Mouse (Mus musculus): ENCODE data around the gene Kdf1. TPM values are rescaled to one million over a fixed set of nuclear protein-coding genes. Genes with fewer than 3 reads are reported as not detected.

Kdf1 gene
- total and polyA plus RNA-seq, 3 experiments = not detected

DNA sequence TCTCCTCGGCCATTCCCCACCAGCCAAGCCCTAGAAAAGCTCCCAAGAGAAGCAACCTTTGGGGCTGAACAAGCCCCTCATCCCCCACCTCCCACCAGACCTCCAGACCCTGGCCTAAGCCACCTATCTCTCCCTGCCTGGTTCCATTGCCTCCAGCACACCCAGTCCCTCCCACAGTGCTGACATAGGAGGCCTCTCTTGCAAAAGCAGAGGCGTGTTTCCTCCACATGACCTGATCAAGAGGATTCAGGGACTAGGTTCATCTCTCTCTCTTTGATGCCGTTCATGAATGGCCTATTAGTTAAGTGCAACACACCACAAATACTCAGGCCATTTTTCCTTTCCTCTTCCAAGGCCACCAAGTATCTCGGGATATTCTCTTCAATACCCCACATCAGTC lies 41.1 kb downstream of the Kdf1 start (continued):
- no peak for TF ChIP-seq MAZ (IDR thresholded peaks at IDR 0.05; ENCODE audit: low read depth, low read length)

DNA sequence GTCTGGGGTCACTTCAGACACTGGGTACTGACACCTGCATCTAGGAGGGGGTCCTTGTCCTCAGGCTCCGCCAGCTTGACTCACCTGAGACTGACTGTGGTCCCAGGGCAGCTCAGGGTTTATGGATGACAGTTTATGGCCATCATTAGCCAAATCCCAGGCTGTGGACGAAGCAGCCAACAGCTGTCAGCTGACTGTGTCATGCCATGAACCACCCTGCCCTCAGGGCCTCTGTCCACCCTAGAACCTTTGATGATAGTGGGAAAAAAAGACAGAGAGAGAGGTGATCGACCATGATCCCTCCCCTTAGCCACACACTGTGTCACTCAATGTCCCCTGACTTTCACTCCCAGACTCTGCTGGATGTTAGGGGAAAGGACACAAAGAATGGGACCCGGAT lies 42.9 kb downstream of the Kdf1 start:
- Histone ChIP-seq H3K27ac (ENCODE audit: insufficient read depth, low read depth) (no peak overlapping the region), H3K4me1 (ENCODE audit: control insufficient read depth in 1 of 2, insufficient read depth in 2 of 2) (peaks cover 0 to 10% of the 10 kb centered on the region in 2 experiments; a peak in 2 of 4 replicates), H3K4me3 (replicated peaks in 1 of 3; ENCODE audit: low read depth in 2 of 3, low read length in 2 of 3, poor library complexity in 1 of 3) (no peak overlapping the region), H3K36me3 (replicated peaks in 1 of 2; ENCODE audit: control insufficient read depth in 1 of 2, insufficient read depth in 1 of 2, low read length in 1 of 2) (no peaks in the 10 kb centered on the region), H3K27me3 (replicated peaks) (peaks cover 12% of the 10 kb centered on the region), H3K9me3 (replicated peaks; ENCODE audit: low read length) (peaks cover 5% of the 10 kb centered on the region), H3K4me2 (ENCODE audit: insufficient read depth, low read depth, poor library complexity, severe bottlenecking) (no peak overlapping the region), H3K79me2 (replicated peaks; ENCODE audit: control insufficient read depth, extremely low read depth, insufficient read depth, poor library complexity, severe bottlenecking) (no peaks in the 10 kb centered on the region), H3K9ac (ENCODE audit: insufficient read depth, low read depth) (no peak overlapping the region)
- TF ChIP-seq PAX5 (IDR thresholded peaks at IDR 0.05; ENCODE audit: low read length) (no peak), IRF4 (IDR thresholded peaks at IDR 0.05; ENCODE audit: low read depth, low read length) (no peak), ZNF384 (IDR thresholded peaks at IDR 0.05; ENCODE audit: low read depth, low read length) (no peak)
- no peak for DNase-seq (ENCODE audit: extremely low read depth)
- dilution Hi-C loops (cut with MboI; ENCODE audit: extremely low pct_ligation_motif_present, extremely low pct_unique_long_range_greater_than_20kb, low sequenced_read_pairs) = no loop called here
- in situ Hi-C loops (cut with MboI; ENCODE audit: low pct_ligation_motif_present, low pct_unique_long_range_greater_than_20kb, low sequenced_read_pairs) = no loop called here

DNA sequence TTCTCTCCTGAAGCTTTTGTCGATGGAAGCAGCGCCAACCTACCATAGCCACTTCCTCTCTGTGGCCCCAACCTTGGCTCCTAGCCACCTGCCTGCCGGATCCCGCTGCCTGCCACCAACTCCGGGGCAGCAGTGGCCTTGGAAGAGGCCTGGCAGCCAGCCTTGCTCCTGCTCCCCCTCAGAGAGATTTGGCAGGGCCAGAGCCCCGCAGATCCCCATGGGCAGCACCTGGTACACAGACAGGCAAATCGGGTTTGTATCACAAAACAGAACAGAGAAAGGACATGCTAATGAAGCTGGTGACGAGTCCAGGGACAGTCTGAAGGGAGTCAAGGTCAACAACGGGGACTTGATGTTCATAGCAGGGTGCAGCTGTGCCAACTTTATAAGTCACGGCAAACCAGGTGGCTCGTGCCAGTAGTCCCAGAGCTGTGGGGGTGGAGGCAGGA lies 44.4 kb downstream of the Kdf1 start:
- H3K4me2 ChIP-seq (ENCODE audit: insufficient read depth, low read depth, poor library complexity, severe bottlenecking) = no peak overlapping the region
- H3K4me1 ChIP-seq (ENCODE audit: control insufficient read depth in 1 of 2, insufficient read depth in 2 of 2) = peaks cover 0 to 13% of the 10 kb centered on the region in 2 experiments; a peak in 2 of 4 replicates
- no peak for DNase-seq (ENCODE audit: extremely low read depth)
- TF ChIP-seq GABPA (IDR thresholded peaks at IDR 0.05; ENCODE audit: insufficient replicate concordance, low read depth, low read length) = no peak
- H3K9me3 ChIP-seq (replicated peaks; ENCODE audit: low read length) = peaks cover 5% of the 10 kb centered on the region
- peaks cover 5% of the 10 kb centered on the region for H3K27me3 ChIP-seq (replicated peaks)
- no peak overlapping the region for H3K4me3 ChIP-seq (replicated peaks in 1 of 3; ENCODE audit: low read depth in 2 of 3, low read length in 2 of 3, poor library complexity in 1 of 3)
- no peak overlapping the region for H3K9ac ChIP-seq (ENCODE audit: insufficient read depth, low read depth)
- no peak overlapping the region for H3K27ac ChIP-seq (ENCODE audit: insufficient read depth, low read depth)
- H3K79me2 ChIP-seq (replicated peaks; ENCODE audit: control insufficient read depth, extremely low read depth, insufficient read depth, poor library complexity, severe bottlenecking) = no peaks in the 10 kb centered on the region
- H3K36me3 ChIP-seq (replicated peaks in 1 of 2; ENCODE audit: control insufficient read depth in 1 of 2, insufficient read depth in 1 of 2, low read length in 1 of 2) = no peaks in the 10 kb centered on the region
- dilution Hi-C loops (cut with MboI; ENCODE audit: extremely low pct_ligation_motif_present, extremely low pct_unique_long_range_greater_than_20kb, low sequenced_read_pairs) (no loop called here), in situ Hi-C loops (cut with MboI; ENCODE audit: low pct_ligation_motif_present, low pct_unique_long_range_greater_than_20kb, low sequenced_read_pairs) (no loop called here)

DNA sequence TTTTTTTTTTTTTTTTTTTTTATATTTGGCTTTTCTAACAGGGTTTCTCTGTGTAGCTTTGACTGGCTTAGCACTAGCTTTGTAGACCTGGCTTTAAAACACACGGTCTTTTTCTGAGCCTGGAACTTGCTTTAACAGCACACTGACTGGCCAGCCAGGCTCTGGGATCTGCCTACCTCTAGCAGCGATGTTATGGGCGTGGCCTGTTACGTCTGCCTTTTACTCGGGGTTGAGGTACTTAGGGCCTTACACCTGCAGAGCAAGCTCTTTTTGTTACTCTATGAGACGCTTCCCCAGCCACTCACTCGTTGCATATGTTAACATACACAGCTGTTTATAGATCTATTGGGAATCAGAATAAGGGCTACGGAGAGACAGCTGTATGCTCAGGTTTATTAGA lies 48.5 kb downstream of the Kdf1 start:
- DNase-seq (ENCODE audit: extremely low read depth) = no peak
- dilution Hi-C loops (cut with MboI; ENCODE audit: extremely low pct_ligation_motif_present, extremely low pct_unique_long_range_greater_than_20kb, low sequenced_read_pairs) = no loop called here
- peaks cover 7% of the 10 kb centered on the region for H3K9me3 ChIP-seq (replicated peaks; ENCODE audit: low read length)
- peaks cover 0 to 21% of the 10 kb centered on the region in 2 experiments; a peak in 2 of 4 replicates for H3K4me1 ChIP-seq (ENCODE audit: control insufficient read depth in 1 of 2, insufficient read depth in 2 of 2)
- no peaks in the 10 kb centered on the region for H3K79me2 ChIP-seq (replicated peaks; ENCODE audit: control insufficient read depth, extremely low read depth, insufficient read depth, poor library complexity, severe bottlenecking)
- H3K4me2 ChIP-seq (ENCODE audit: insufficient read depth, low read depth, poor library complexity, severe bottlenecking) = no peak overlapping the region
- no peak overlapping the region for H3K4me3 ChIP-seq (replicated peaks in 1 of 3; ENCODE audit: low read depth in 2 of 3, low read length in 2 of 3, poor library complexity in 1 of 3)
- no peak for TF ChIP-seq USF2 (conservative IDR thresholded peaks at IDR 0.05; ENCODE audit: low read depth, low read length)
- no peak for TF ChIP-seq JUND (conservative IDR thresholded peaks at IDR 0.05; ENCODE audit: low read depth, low read length)
- no peak for TF ChIP-seq BHLHE40 (IDR thresholded peaks at IDR 0.05; ENCODE audit: low read depth, low read length)
- TF ChIP-seq ELF1 (IDR thresholded peaks at IDR 0.05; ENCODE audit: low read depth, low read length) = no peak
- TF ChIP-seq E2F4 (IDR thresholded peaks at IDR 0.05; ENCODE audit: insufficient replicate concordance, low read depth, low read length) = no peak
- TF ChIP-seq MYC (IDR thresholded peaks at IDR 0.05; ENCODE audit: low read depth, low read length) = no peak
- no peak for TF ChIP-seq IRF4 (IDR thresholded peaks at IDR 0.05; ENCODE audit: low read depth, low read length)
- no peak for TF ChIP-seq MXI1 (IDR thresholded peaks at IDR 0.05; ENCODE audit: low read depth, low read length)
- TF ChIP-seq GABPA (IDR thresholded peaks at IDR 0.05; ENCODE audit: insufficient replicate concordance, low read depth, low read length) = no peak
- TF ChIP-seq CHD1 (IDR thresholded peaks at IDR 0.05; ENCODE audit: low read depth, low read length) = no peak
- TF ChIP-seq ETS1 (conservative IDR thresholded peaks at IDR 0.05; ENCODE audit: low read depth, low read length) = no peak
- TF ChIP-seq POLR2A (IDR thresholded peaks at IDR 0.05; ENCODE audit: low read depth, low read length) = no peak
- TF ChIP-seq SMC3 (IDR thresholded peaks at IDR 0.05; ENCODE audit: low read depth, low read length) = no peak
- no peak for TF ChIP-seq POLR2AphosphoS2 (IDR thresholded peaks at IDR 0.05; ENCODE audit: low read depth, low read length)
- no peak for TF ChIP-seq CTCF (conservative IDR thresholded peaks at IDR 0.05 in 1 of 2, IDR thresholded peaks at IDR 0.05 in 1 of 2; ENCODE audit: low read depth in 2 of 2, low read length in 2 of 2)
- TF ChIP-seq RAD21 (IDR thresholded peaks at IDR 0.05; ENCODE audit: low read depth, low read length) = no peak
- TF ChIP-seq RCOR1 (conservative IDR thresholded peaks at IDR 0.05; ENCODE audit: low read depth, low read length) = no peak
- no peak for TF ChIP-seq HCFC1 (IDR thresholded peaks at IDR 0.05; ENCODE audit: low read depth, low read length)
- TF ChIP-seq ZKSCAN1 (IDR thresholded peaks at IDR 0.05; ENCODE audit: borderline replicate concordance, low read depth, low read length) = no peak
- TF ChIP-seq ZNF384 (IDR thresholded peaks at IDR 0.05; ENCODE audit: low read depth, low read length) = no peak
- in situ Hi-C loops (cut with MboI; ENCODE audit: low pct_ligation_motif_present, low pct_unique_long_range_greater_than_20kb, low sequenced_read_pairs) = no loop called here
- no peak overlapping the region for H3K27ac ChIP-seq (ENCODE audit: insufficient read depth, low read depth)
- H3K36me3 ChIP-seq (replicated peaks in 1 of 2; ENCODE audit: control insufficient read depth in 1 of 2, insufficient read depth in 1 of 2, low read length in 1 of 2) = peaks cover 0 to 3% of the 10 kb centered on the region in 2 experiments
- H3K27me3 ChIP-seq (replicated peaks) = no peaks in the 10 kb centered on the region
- H3K9ac ChIP-seq (ENCODE audit: insufficient read depth, low read depth) = no peak overlapping the region

Data from CH12.LX (cell line).